Mouse (Mus musculus) cerebellum, postnatal 14 days (tissue): ENCODE measurements around the gene Map3k13.
"Not testable (repeated sequence)": the region's sequence is repeated elsewhere in the genome, so short reads cannot be mapped to it uniquely, and the experiment has no call there.

Source experiments
- DNase-seq, 2 experiments: peaks; one replicate each; pipeline ENCODE4 v3.0.0; 2021; ENCODE audit warnings: mixed read lengths in 2 of 2

Map3k13 gene

GRCm38 (mm10) chr16:21793875-21794696 lies at the start of gene Map3k13:
Gene Map3k13 (plus strand): TSS chr16:21794346.
- peak; percentile 98 for DNase-seq

- no peak for DNase-seq
Measured at GRCm38 (mm10) chr16:21758447-21758846, 35.7 kb upstream of the Map3k13 start.

DNA sequence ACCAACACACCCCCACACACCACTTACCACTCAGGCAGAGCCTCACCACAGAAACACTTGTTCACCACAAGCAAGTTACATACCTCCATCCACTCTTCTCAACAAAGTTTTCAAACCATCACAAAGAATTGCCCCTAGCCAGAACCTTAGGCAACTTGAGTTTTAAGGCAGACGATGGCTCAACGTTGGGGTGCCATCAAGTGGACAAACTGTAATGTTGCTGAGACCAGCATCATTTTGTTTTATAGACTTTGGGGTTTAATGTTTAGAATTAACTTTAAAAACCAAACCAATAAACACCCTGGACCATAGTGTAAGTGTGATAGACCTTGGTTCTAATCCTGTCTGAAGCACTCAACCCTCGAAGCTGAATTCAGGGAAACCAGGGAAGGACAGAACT lies 25.9 kb upstream of the Map3k13 start:
- peak in 1 of 2 experiments; percentile 17 for DNase-seq

DNA sequence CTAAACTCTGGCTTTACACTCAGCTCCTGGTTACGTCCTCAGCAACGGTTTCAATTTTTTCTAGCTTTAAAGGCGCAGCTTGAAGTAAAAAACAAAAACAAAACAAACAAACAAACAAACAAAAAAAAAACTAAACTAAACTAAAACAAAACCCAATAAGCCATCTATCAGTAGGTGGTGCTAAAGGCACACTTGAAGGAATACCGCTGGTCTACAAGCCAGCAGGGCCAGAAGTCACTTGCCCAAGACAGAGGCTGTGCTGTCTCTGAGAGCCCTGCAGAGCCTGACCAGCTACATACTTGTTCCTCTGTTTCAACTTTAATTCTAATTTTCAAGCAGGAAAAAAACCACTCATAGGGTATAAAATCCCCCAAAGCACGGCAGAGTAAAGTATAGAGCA lies 24.5 kb upstream of the Map3k13 start:
- peak; percentile 27 to 29 for DNase-seq

GRCm38 (mm10) chr16:21774725-21775124 lies 19.4 kb upstream of the Map3k13 start:
- no peak for DNase-seq

GRCm38 (mm10) chr16:21778293-21778866 lies 15.8 kb upstream of the Map3k13 start:
- no peak for DNase-seq

GRCm38 (mm10) chr16:21779149-21779548 lies 15.0 kb upstream of the Map3k13 start:
- no peak for DNase-seq

- DNase-seq = no peak
Measured at GRCm38 (mm10) chr16:21781277-21781676, 12.9 kb upstream of the Map3k13 start.

GRCm38 (mm10) chr16:21781895-21782294 lies 12.3 kb upstream of the Map3k13 start:
- no peak for DNase-seq

GRCm38 (mm10) chr16:21782807-21783206 lies 11.3 kb upstream of the Map3k13 start:
- DNase-seq = no peak

GRCm38 (mm10) chr16:21785000-21785399 lies 9.1 kb upstream of the Map3k13 start:
- no peak for DNase-seq

GRCm38 (mm10) chr16:21786317-21786716 lies 7.8 kb upstream of the Map3k13 start:
- no peak for DNase-seq

GRCm38 (mm10) chr16:21787516-21788353 lies 6.4 kb upstream of the Map3k13 start, which contains the start of gene Ehhadh:
Gene Ehhadh (minus strand): TSS chr16:21787807.
- peak; percentile 54 to 60 for DNase-seq

- no peak for DNase-seq
Measured at GRCm38 (mm10) chr16:21788581-21788980, 5.6 kb upstream of the Map3k13 start.

GRCm38 (mm10) chr16:21789180-21789579 lies 5.0 kb upstream of the Map3k13 start:
- DNase-seq = no peak

DNA sequence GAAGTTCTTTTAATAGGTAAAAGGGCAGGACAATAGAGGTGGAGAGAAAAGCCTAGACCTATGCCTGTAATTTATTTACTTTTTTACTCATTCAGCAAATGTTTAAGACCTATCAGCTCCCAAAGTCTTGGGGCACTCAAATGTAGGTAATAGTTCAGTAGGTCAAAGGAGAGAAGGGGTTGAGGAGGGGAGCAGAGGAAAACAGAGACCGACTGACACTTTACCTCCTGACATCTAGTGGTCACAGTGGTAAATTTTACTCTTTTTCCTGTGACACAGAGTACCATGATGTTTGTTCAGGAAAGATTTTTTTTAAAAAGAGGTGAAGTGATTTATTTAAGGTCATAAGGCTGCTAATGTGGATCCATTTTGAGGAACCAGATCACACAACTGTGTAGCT lies 3.7 kb upstream of the Map3k13 start:
- DNase-seq = no peak

DNA sequence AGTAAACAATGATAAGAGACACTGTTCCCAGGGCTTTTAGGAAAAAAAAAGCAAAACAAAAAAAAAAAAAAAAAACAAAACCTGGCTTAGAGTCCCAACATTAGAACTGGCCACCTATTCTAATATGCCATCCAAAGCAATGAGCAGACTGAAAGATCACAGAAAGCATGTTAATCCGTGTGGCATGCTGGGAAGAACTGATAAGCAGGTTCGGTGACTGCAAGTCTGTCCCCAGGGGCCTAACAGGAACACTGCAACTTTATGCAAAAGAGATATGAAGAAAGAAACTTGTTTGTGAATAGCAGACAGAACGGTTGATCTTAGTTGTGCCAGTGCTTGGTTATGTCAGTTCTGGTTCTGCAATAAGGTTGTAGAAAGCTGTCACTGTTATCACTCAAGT lies 2.4 kb upstream of the Map3k13 start:
- no peak for DNase-seq

DNA sequence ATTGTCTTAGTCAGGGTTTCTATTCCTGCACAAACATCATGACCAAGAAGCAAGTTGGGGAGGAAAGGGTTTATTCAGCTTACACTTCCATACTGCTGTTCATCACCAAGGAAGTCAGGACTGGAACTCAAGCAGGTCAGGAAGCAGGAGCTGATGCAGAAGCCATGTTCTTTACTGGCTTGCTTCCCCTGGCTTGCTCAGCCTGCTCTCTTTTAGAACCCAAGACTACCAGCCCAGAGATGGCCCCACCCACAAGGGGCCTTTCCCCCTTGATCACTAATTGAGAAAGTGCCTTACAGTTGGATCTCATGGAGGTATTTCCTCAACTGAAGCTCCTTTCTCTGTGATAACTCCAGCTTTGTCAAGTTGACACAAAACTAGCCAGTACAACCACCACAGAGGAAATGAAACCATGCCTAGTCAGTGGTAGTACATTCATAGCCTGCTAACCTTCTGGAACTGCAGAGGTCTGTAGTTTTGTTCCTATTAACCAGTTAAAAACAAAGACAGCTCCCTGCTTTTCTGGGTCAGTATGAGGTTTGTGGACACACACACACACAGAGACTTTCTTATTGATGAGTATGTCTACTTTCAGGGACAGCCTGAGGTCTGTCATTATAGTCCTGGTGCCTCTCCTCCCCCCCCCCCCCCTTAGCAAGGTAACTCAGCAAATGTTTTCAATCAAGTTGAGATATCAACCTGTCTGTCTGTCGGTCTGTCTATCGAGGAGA lies 901 bp upstream of the Map3k13 start:
- not testable (repeated sequence) for DNase-seq

- no peak for DNase-seq
Measured at GRCm38 (mm10) chr16:21794697-21795045, 525 bp downstream of the Map3k13 start.

DNA sequence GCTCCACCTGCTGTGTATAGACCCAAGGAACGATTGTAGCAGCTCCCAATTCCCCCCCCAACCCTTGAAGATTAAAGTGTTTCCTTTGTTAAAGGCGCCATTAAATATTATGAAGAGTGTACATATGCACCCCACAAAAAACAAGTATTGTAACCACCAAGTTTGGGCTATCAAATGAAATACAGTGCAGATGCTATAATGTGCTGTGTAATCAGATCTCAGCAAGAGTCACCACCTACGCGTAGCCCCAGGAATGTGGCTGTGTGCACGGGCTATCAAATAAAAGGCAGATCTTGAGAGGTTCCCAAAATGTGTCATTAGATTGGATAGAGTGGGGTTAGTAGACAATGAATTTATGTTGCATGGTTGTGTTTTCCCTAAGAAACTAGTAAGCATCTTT lies 925 bp downstream of the Map3k13 start:
- DNase-seq = no peak

DNA sequence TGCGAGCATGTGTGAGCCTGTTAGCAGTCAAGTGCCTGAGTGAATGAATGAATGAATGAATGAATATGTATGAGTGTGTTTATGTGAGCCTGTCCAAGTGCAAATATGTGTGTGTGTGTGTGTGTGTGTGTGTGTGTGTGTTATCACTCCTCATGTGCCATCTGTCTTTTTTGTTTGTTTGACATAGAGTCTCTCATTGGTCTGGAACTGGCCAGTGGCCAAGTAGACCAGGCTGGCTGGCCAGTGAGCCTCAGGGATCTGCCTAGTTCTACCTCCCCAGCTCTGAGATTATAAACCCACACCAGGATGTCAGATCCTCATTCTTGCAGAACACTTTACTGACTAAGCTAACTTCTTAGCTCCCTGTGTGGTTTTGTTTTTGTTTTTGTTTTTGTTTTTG lies 10.1 kb downstream of the Map3k13 start:
- DNase-seq = peak; percentile 76 to 77

- no peak for DNase-seq
Measured at GRCm38 (mm10) chr16:21806892-21807291, 12.7 kb downstream of the Map3k13 start.

DNA sequence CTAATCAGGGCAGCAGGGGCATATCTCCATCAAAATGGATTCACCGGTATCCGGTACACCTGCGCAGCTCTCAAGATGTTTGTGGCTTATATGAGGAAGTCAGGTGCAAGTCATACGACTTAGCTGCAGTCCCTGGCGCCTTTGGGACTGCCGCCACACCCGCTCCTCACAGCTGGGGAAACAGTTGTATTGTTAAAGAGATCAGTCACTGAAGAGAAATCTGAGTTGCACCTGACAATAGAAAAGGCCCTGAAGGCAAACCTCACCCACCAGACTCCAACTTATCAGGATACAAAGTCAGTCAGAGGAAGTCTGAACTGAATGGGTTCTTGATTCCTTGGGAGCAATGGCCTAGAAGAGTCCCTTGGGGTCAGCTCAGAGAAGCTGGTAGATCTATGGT lies 13.6 kb downstream of the Map3k13 start:
- not testable (repeated sequence) for DNase-seq
